Mouse (Mus musculus) lung, postnatal 36 days (tissue): Measurements from ENCODE around the gene Tenm4.

Experiments
- DNase-seq: peaks from one replicate; pipeline ENCODE4 v3.0.0; 2022; ENCODE audit warnings: mixed read lengths

Gene Tenm4

DNA sequence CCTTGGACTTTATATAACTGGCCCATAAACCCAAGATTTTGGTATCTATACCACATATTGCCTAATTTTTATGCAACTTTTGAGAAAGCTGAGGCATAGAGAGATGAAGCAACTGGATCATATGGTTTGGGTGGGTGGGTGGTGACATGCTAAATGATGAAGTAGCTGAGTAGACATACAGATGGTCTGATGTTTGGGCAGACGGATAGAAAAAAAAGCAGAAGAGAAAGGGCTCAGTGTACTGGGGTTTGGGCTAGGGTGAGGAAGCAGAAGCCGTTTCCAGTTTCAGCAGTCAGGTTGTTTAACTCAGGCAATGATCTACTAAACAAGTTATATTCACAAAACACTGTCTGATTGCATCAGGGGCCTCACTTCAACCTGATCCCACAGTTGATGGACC is 619.3 kb downstream of the Tenm4 start:
- peak; percentile 24 for DNase-seq

DNA sequence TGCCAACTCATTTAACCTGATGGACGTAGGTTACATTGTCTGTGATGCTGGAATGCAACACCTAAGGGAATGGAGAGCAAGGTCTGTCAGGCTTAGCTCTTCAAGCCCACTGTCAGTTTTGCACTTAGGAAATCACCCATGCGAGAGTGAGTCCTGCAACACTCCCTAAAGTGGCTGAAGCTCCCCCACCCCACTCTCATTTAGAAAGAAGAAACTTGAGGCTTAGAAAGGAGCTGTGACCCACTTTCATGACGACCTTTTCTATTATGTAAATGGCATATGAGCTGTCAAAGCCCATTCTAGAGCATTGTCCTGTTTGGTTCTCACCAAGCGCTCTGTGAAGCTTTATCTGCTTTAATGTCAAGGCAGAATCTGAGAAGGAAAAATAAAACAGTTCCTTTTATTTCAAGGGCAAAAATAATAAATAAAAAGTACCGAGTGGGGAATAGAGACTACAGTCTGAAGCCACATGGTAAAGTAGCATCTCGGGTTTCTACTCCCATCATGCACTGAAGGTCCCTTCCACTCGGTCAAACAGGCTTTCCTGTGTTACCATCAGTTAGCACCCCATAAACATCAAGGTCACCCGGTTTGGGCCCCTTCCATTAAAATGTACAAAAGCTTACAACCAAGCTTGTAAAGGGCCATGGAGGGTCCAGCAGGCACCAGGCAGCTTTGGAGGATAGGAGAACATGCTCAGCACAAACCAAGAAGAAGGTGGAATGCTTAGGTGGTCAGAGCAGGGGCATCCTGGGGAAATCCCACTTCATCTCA is 621.6 kb downstream of the Tenm4 start:
- no peak for DNase-seq

DNA sequence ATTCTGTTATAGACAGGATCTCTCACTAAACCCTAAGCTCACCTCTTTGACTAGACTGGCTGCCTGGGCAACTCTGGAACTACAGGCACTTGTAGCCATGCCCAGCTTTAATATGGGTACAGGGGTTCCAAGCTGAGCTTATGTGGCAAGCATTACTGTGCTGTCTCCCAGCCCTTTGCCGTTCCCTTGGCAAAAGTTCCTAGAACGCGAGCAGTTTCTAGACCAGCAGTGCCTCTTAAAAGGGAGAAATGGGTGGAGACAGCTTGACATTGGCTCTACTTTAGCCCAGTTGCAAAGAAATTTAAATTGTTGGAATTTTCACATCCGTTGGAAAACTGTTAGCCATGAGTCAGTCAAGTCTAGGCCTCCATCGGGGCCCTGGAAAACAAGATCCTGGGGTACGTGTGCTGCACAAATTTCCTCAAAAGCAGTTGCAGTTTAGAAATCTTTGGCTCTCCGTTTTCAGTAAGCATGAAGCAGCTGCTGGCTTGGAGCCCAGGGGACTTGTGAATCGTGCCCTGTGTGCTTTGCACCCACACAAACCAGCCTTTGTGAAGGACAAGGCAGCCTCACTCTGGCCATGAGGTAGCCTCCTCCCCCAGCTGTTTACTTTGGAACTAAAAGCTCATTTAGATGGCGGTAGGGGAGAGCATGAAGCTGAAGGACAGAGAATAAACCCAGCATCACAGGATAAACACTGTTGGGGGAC is 625.1 kb downstream of the Tenm4 start:
- peak; percentile 77 for DNase-seq

DNA sequence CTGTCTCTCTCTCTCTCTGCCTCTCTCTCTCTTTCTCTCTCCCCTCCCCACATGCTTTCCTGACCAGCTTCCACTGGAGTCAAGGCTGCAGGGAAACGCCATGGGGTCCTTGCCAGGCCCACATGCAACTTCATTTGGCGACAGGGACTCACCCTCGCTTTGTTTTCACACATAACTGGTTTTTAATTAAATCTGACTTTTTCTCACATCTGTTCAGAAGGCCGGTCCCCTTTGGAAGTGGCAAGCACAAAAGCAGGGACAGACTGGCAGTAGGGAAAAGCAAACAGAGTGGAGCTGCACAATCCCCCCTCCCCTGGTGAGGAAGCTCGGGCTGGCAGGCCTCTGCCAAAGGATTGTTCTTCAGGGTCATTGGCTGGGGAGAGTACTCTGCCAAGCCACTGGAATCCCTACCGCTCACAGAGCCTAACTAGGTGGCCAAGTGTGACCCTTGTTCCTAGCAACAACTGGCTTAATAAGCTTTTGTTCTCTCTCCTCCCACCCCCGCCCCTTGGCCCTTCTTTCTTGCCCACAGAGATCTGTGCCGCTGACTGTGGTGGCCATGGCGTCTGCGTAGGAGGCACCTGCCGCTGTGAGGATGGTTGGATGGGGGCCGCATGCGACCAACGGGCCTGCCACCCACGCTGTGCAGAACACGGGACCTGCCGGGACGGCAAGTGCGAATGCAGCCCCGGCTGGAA is 625.9 kb downstream of the Tenm4 start:
- DNase-seq: no peak

DNA sequence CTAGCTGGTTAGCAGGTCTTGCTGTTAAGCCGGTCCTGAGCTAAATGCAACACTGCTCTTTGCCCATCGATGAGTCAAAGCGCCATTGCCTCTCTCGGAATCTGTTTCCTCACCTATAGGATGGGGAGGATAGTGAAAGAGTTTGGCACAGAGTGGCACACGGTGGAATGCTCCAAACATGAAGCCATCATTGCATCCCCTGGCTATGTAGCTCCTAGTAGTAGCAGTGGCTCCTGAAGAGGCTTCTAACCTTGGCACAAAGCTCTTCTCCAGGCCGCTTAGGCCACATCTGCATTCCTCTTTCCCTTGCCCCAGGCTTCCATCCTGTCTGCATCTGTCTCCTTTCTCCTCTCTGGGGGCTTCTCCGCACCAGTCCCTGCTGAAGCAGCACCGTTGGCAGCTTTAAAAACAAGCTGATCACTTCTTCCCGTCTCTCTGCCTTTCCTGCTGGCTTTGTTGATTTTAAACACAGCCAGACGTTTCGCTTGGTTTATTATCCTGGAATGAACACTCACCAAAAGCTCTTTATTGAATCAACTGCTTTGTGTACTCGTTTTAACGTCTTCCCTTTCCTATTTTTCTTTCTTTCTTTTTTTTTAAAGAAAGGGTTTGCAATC is 626.8 kb downstream of the Tenm4 start:
- DNase-seq: no peak

DNA sequence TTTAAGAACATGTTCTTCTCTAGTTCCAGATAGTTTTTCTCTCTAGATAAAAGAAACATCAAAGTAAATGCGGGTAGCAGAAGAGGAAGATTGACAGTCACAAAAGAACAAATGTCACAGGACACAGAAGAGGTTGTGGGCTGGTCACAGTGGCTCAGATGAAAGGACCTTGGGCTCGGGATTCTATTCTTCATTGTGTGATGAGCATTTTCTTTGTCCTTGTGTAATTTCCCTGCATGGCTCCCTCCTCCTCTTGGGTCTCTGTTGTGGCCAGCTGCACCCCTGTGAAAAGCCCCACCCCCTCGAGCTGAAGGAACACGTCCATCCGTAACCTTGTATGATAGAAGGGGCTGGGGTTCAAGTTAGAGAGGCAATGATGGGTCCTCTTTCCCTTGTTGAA is 628.8 kb downstream of the Tenm4 start:
- no peak for DNase-seq

DNA sequence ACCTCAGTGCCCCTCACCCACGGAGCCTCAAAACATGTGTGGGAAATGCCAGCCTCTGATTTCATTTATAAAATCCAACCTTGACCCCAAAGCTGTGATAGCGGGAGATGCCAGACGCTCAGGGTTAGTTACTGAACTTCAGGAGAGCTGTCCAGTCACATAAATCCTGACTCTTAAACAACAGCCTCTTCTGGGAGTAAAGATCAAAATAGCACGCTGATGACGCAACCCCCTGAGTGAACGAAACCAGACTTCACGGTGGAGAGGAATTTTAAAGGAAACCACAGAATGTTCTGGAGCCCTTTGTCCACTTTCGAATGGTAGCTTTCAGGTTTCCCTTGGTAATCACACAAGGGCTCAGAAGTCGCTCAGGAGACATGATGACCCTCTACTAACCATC is 630.3 kb downstream of the Tenm4 start:
- peak; percentile 54 for DNase-seq

DNA sequence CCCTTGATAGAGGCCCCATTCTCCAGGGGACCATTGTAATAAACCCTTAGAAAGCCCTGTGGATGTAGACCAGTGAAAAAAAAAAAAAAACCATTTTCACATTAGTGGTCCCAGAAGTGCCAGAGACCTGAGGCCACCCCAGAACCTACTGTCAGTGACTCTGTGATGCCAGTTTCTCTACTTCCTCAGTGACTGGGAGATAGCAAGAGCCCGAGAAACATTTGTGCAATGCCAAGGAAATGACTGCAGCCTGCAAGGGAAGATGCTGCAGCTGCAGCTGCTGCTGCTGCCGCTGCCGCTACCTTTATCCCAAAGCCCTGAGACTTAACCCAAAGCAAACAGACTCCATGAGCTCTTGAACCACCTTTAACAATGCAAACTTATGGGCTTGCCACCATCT is 631.2 kb downstream of the Tenm4 start:
- no peak for DNase-seq

DNA sequence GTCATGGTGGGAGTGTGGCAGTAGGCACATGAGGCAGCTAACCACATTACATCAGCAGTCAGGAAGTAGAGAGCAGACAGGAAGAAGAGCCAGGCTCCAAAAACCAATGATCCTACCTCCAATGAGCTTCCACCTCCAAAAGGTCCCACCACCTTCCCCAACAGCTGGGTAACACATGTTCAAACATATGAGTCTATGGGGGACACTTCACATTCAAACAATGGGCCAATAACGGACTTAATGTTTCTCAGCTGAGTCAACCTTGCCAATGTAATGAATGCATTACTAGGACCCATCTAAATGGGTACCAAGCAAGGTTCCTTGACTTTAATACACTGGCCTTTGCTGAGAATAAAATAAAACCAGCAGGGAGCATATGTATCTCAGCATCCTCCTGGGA is 635.5 kb downstream of the Tenm4 start:
- DNase-seq: no peak

DNA sequence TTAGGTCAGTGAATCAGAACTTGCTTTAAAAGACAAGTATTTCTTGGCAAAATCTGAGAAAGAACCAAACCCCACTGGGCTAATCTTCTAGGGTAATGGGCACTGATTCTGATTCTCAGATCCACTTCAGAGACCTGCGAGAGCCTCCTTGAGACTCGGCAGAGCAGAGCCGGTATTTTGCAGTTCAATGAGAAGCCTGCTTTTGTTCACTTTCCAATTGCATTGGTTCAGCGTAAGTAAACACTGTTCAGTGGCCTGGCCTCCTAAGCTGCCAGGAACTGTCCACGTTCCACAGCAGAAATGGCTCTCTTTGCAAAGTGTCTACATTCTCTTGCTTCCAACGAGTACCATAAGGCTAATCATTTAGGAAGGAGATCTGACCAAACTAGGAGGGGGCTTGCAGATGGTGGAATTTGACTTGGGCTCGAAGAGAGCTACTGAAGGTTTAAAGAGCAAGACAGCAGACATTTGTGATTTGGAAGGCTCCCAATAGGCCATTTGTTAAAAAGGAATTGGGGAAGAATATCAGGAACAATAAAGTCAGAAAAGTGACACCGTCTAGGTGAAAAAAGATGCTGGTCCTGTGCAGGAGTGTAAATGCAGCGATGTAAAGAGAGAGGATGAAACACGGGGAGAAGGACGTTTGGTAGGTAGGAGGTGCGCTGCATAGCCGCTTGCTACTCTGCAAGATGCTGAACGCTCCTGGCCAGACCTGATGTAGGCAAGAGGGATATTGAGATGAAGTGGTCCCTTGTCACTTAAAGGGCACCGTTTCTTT is 636.4 kb downstream of the Tenm4 start:
- DNase-seq: peak; percentile 18

DNA sequence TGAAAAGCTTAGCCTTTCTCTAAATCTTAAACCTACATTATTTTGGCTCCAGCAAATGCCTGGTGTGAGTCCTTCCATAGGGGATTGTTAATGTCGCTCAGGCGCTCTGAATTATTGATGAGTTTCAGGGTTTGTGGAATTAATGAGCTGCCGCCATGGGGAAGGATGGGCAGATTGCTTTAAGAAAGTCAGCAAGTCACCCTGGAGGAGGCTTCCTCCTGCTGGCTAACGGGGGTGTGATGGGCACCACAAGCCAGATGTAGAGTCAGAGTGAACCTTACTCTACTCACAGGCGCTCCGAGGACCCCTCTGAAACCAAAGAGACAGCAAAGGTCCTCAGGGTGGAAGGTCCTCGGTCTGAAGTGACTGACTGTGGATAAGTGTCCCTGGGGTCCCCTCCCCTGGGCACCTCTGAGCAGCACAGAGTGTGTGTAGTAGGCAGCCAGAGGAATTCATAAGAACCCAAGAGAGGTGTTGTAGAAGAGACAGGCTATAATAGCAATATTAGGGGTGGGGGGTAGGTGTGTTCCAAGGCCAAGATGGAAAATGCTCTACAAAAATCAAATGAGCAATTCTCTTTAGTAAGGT is 637.1 kb downstream of the Tenm4 start:
- DNase-seq: no peak

DNA sequence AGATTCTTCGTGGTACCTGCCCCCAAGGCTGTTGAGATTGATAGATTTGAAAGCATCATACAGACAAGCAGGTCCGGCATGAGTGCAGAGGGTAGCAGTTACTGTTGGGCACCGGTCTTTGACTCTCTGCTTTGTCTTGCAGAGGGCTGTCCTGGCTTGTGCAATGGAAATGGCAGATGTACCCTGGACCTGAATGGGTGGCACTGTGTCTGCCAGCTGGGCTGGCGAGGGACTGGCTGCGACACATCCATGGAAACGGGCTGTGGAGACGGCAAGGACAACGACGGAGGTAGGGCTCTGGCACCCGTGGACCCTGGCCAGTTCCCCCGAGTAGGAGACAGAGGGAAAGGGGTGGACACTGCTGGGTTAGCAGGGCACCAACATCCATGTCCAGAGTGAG is 640.6 kb downstream of the Tenm4 start:
- no peak for DNase-seq

DNA sequence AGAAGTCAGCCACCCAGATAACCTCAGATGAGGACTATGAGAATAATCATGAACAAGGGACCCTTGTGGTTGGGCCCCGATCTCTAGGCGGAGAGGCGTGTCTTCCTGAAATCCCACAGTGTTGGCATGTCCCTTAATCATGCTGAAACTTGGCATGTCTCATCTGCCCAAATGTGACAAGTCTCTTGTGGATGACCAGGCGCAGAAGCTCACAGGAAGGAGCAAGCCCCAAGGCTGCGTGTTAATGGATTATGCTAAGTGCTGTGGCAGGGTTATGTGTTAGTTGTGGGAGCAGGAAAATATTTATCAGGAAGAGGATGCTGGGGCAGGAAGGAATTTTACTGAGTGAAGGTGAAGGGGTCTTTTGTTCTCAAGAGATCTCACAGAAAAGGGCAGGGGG is 642.0 kb downstream of the Tenm4 start:
- no peak for DNase-seq

DNA sequence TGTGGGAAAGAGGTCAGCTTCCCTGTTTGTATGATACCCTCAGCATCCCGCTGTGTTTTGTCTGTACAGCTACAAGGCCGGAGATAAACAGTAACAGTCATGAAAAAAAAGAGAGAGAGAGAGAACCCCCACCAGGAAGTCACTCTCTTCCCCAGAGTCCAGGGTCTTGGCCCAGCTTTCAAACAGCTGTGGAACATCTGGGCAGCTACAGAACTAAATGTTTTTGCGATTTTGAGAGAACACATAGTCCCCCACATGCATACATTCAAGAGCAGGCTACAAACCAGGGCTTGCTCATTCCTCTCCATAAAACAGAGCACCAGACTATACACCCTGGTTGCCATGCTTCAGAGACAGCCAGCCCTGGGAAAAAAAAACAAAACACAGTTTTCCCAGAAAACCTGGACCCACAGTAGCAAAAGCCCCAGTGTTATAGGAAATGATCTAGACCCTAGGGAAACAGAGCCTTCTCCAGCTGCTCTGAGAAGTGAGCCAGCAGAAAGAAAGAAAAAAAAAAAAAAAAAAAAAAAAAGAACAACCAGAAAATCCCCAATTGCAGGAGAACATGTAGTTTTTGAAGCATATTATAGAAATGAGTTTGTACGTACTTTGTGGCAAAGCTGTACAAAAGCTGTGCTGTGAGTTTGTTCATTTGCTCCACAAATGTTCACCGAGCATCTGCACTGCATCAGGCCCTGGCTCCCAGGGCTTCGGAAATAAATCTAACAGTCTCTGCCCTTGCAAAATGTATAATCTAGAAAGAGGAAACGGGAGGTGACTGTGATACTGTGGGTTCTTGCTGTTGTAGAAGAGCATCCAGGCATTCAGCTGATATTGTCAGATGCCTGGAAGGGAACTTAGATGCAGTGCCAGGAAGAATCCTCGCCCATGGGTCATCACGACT is 642.7 kb downstream of the Tenm4 start:
- peak; percentile 57 for DNase-seq

DNA sequence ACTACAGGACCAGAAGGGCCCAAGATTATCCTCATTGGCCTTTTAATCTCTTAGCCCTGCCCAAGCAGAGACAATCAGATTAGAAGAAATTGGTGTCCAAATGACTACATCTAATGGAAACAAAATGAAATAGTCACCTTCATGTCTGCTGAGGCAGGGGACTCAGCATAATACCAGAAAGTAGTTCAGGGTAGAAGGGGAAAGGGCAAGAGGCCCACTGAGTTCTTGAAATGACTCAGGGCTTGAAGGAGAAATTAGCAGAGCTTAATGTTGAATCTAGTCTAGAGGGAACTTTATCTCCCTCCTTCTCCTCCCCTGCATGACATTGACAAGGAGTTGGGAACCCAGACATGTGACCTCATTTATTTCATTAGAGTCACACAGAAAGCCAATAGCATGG is 643.5 kb downstream of the Tenm4 start:
- DNase-seq: no peak

DNA sequence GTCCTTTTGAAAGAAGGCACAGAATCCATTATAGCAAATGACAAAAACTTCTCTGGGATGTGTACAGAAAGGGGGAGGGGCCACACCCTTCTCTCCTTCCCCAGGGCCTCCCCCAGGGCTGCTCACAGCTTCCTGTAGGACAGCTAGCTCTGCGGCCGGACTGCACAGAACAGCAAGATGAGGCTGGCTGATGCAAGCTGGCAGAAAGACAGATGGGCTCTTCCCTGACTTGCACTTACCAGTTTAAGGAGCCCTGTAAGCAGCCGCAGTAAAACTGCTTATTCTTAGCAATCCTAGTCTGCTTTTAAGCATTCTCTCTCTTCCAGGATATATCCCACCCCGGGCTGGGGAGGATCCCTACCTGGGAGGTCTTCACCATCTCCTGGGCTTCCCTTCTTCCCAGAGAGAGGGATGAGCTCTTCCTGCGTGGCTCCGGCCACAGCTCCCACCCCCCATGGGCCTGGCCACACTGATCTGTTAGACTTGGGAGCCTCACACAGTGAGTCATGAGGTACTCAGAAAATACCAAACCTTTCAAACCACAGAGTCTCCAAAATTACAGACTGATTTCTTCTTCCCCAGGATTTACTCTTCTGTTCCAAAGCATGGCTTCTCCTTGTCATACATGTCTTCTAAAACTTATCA is 646.1 kb downstream of the Tenm4 start:
- no peak for DNase-seq

DNA sequence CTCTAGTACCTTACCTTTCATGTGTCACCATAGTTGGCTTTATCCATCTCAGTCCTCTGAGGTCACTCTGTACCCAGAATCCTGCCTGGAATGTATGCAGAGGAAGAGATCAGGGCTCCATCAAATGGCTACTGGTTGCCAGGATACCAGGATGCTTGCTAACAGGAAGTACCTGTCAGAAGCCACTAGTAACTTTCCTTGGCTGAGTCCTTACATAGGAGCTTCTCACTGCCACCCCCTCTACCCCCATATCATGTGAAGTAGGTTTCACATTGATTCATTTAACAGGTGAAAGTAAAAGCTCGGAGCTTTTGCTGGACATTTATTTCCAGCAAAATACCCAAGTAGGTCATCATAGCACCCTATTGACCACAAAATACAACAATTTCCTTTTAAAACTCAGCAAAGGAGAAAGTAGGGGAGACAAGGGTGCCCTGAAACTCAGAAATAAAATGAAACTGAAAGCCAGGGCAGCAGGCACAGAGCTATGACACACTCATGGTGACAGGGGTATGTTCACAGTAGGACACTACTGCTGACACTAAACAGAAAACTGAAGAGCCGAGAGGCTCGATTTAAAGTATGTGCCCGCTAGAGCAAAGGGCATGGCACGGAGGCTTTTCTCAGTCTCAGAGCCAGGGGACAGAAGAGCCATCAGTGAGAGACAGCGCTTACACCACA is 647.3 kb downstream of the Tenm4 start:
- DNase-seq: no peak

DNA sequence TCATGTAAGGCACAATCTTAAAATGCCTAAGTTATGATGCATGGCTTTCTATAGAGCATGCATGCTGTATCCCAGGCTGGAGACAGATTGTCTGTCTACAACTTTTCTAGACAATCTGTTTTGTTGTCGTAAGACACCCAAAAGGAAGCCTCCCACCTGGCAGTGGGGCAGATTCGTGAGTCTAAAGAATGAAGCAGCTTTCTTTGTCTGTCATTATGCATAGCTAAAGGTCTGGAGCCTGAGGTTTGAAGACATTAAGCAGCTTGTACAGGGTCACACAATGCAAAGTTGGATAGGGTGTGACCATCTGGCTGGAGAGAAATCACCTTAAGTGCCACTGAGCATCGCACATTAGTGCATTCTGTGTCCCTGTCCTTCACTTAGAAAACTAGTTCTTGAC is 648.5 kb downstream of the Tenm4 start:
- DNase-seq: no peak

DNA sequence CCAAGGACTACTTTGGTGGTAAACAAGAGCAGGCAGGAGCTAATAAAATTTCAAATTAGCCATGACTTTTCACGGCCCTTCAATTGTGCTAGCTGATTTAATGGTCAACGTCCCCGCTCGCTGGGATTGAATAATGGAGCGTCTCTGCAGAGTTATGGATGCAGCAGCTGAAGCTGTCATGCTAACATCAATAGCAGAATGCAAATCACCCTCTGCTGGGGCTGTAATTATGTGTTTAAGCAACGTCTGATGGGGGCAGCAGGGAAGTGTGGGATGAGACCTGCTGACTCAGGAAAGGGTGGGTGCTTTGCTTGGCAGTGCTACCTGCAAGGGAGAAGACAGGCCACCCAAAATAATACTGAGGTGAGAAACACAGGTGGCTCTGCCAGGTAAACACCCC is 649.3 kb downstream of the Tenm4 start:
- no peak for DNase-seq

DNA sequence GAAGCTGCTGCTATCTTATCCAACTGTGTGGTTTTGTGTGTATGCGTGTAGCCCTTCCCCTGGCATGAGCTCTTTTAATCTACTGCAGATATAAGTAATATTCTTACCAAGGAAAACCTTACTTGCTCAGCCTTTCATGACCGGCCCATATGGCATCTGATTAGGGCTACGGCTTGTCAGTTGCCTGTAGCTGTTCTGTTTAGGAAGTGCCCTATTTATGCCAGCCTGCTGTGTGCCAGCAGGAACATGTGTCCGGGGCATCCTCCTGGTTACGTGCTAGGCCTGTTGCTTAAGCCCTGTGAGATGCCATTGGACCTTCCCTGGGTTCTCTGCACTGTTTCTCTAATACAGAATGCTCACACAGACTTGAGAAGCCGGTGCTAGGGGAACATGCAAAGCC is 655.1 kb downstream of the Tenm4 start:
- DNase-seq: no peak
